Mouse (Mus musculus) gastrocnemius, adult 18-20 months (tissue): ENCODE results near the gene Zdhhc19. TPM values are rescaled to one million over a fixed set of nuclear protein-coding genes. Genes with fewer than 3 reads are reported as not detected.

Experiments
- DNase-seq: peaks from one replicate; pipeline ENCODE4 v3.0.0; 2021; ENCODE audit warnings: low spot score
- long read RNA-seq, 2 experiments: library from polyadenylated mRNA; stranded (forward); transcript quantifications; one replicate each; pipeline ENCODE4 v2.0.0; 2021
- total RNA-seq, 2 experiments: library from RNA; stranded (reverse); gene quantifications; 2 replicates each; pipeline ENCODE4 v1.2.3; 2021

Gene Zdhhc19
- not detected for total RNA-seq
- long read RNA-seq, experiment 1 = 0 reads
- long read RNA-seq, experiment 2 = 0 reads

GRCm38 (mm10) chr16:32495965-32496364 is at the start of gene Zdhhc19:
TSS of gene Zdhhc19 (plus strand) at chr16:32496265.
- DNase-seq = no peak

GRCm38 (mm10) chr16:32446563-32447138 is 49.4 kb upstream of the Zdhhc19 start:
- DNase-seq = no peak

- DNase-seq = no peak
Measured at GRCm38 (mm10) chr16:32449665-32450064, 46.4 kb upstream of the Zdhhc19 start.

- DNase-seq = no peak
Measured at GRCm38 (mm10) chr16:32450133-32450532, 45.9 kb upstream of the Zdhhc19 start.

GRCm38 (mm10) chr16:32453102-32453501 is 43.0 kb upstream of the Zdhhc19 start:
- DNase-seq = no peak

GRCm38 (mm10) chr16:32454646-32455045 is 41.4 kb upstream of the Zdhhc19 start:
- no peak for DNase-seq

GRCm38 (mm10) chr16:32456086-32456485 is 40.0 kb upstream of the Zdhhc19 start:
- DNase-seq = no peak

- no peak for DNase-seq
Measured at GRCm38 (mm10) chr16:32456761-32457160, 39.3 kb upstream of the Zdhhc19 start.

- peak; percentile 90 for DNase-seq
Measured at GRCm38 (mm10) chr16:32457589-32458386, 38.3 kb upstream of the Zdhhc19 start.

GRCm38 (mm10) chr16:32460518-32460917 is 35.5 kb upstream of the Zdhhc19 start:
- no peak for DNase-seq

- no peak for DNase-seq
Measured at GRCm38 (mm10) chr16:32461713-32462112, 34.4 kb upstream of the Zdhhc19 start.

- no peak for DNase-seq
Measured at GRCm38 (mm10) chr16:32462950-32463349, 33.1 kb upstream of the Zdhhc19 start.

- DNase-seq = no peak
Measured at GRCm38 (mm10) chr16:32463426-32463825, 32.6 kb upstream of the Zdhhc19 start.

GRCm38 (mm10) chr16:32464908-32465307 is 31.2 kb upstream of the Zdhhc19 start:
- DNase-seq = no peak

GRCm38 (mm10) chr16:32468488-32468887 is 27.6 kb upstream of the Zdhhc19 start:
- no peak for DNase-seq

GRCm38 (mm10) chr16:32469404-32470105 is 26.5 kb upstream of the Zdhhc19 start:
- no peak for DNase-seq

GRCm38 (mm10) chr16:32472276-32473015 is 23.6 kb upstream of the Zdhhc19 start:
- DNase-seq = no peak

GRCm38 (mm10) chr16:32477315-32477714 is 18.8 kb upstream of the Zdhhc19 start:
- DNase-seq = no peak

- DNase-seq = no peak
Measured at GRCm38 (mm10) chr16:32479415-32479814, 16.6 kb upstream of the Zdhhc19 start.

- no peak for DNase-seq
Measured at GRCm38 (mm10) chr16:32484431-32484871, 11.6 kb upstream of the Zdhhc19 start.

GRCm38 (mm10) chr16:32485209-32485608 is 10.9 kb upstream of the Zdhhc19 start:
- DNase-seq = no peak

- no peak for DNase-seq
Measured at GRCm38 (mm10) chr16:32486046-32486445, 10.0 kb upstream of the Zdhhc19 start.
